Comparison of ENCODE assay signal across 21 mouse cellular contexts in the genomic region with DNA sequence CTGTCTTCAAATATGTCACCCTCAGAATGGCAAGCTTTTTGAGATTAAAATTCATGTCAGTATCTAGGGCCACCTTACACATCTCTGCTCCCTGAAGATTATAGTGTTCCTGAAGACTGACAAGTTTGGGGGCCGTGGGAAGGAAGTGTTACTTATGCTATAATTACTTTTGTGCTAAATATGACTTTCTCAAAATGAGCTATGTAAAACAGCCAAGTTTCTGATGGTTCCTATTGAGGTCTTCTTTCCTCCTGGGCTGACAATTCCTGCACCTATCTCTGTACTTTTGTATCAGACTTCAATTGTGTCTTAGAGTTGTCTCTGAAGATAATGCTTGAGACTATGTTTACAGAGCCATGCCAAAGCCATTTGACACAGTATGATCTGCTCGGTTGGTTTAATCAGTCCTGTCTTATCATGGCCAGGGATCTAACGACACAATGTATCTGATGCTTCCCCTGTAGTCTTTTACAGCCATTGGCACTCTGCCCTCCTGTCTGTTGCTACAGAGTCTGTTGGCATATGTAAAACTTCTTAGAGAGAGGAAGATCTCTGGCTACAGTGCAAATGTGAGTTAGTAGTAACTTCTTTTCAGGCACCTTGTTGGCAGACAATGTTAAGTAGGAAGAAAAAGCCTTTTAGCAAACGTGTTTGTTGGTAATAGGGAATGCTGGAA.
A peak's percentile ranks its signal among the peaks of the same experiment; 100 is the strongest.
DNase-seq lines count a peak whose midpoint lies in the region; ATAC-seq and TF ChIP-seq lines count a peak whose summit lies in the region.
"Had no signal": no experiment of that assay in that cellular context is flagged by ENCODE, and none has a peak within 500 bp of the region (broad histone marks: within the 10 kb centered on the region; RNA-seq: fewer than 3 reads in every experiment).

No protein-coding gene starts in this region.

- intact Hi-C loops in left cerebral cortex, postnatal 14 days (cut with DNase I): no loop called here

- no peaks in the 10 kb centered on the region for H3K36me3 ChIP-seq in hindbrain, postnatal 0 days (ENCODE audit: insufficient read depth, low read length)
- no peaks in the 10 kb centered on the region for H3K36me3 ChIP-seq in hindbrain, embryonic 11.5 days (ENCODE audit: control insufficient read depth, insufficient read depth, low read length)
- H3K36me3 ChIP-seq: forebrain, embryonic 12.5 days; heart, embryonic 13.5 days; midbrain, embryonic 13.5 days; neural tube, embryonic 15.5 days had no signal

- H3K9me3 ChIP-seq in hindbrain, postnatal 0 days (ENCODE audit: low read length): no peaks in the 10 kb centered on the region
- no peaks in the 10 kb centered on the region for H3K9me3 ChIP-seq in hindbrain, embryonic 11.5 days (ENCODE audit: control insufficient read depth, low read length)
- H3K9me3 ChIP-seq: forebrain, embryonic 12.5 days; heart, embryonic 13.5 days; midbrain, embryonic 13.5 days; neural tube, embryonic 15.5 days had no signal

- no peak overlapping the region for H3K9ac ChIP-seq in hindbrain, postnatal 0 days (replicated peaks; ENCODE audit: low read length)
- H3K9ac ChIP-seq in hindbrain, embryonic 11.5 days (ENCODE audit: low read depth, low read length): no peak overlapping the region
- H3K9ac ChIP-seq: forebrain, embryonic 12.5 days; heart, embryonic 13.5 days; midbrain, embryonic 13.5 days; neural tube, embryonic 15.5 days had no signal

- WGBS in hindbrain, postnatal 0 days: 51% methylated on average over 4 of the region's 4 CpGs
- WGBS in hindbrain, embryonic 11.5 days: 79% methylated on average over 4 of the region's 4 CpGs

- ATAC-seq in hindbrain, postnatal 0 days: no peak
- ATAC-seq in hindbrain, embryonic 11.5 days (ENCODE audit: low FRiP score): no peak
- ATAC-seq: inflammation-experienced regulatory T-cells, adult 6 months; midbrain, embryonic 13.5 days had no signal

- no peak overlapping the region for H3K4me3 ChIP-seq in hindbrain, postnatal 0 days (ENCODE audit: low read length)
- H3K4me3 ChIP-seq in hindbrain, embryonic 11.5 days (ENCODE audit: low read depth, low read length): no peak overlapping the region
- H3K4me3 ChIP-seq: forebrain, embryonic 12.5 days; gastrocnemius, adult 2 months; heart, embryonic 13.5 days; midbrain, embryonic 13.5 days; myocyte; neural tube, embryonic 15.5 days had no signal

- H3K4me1 ChIP-seq in hindbrain, postnatal 0 days (ENCODE audit: insufficient read depth, low read length): no peaks in the 10 kb centered on the region
- no peaks in the 10 kb centered on the region for H3K4me1 ChIP-seq in hindbrain, embryonic 11.5 days (replicated peaks; ENCODE audit: control insufficient read depth, insufficient read depth, low read length)
- H3K4me1 ChIP-seq: forebrain, embryonic 12.5 days; heart, embryonic 13.5 days; midbrain, embryonic 13.5 days; neural tube, embryonic 15.5 days had no signal

- peak; percentile 62 for DNase-seq in hindbrain, postnatal 0 days (ENCODE audit: low spot score)
- no peak for DNase-seq in hindbrain, embryonic 11.5 days (ENCODE audit: low spot score)
- DNase-seq in frontal cortex, adult 2 months (ENCODE audit: extremely low spot score in 1 of 2, low spot score in 1 of 2): peak; percentile 45 to 70
- peak; percentile 49 to 54 for DNase-seq in left cerebral cortex, postnatal 14 days (ENCODE audit: low spot score in 2 of 2)
- DNase-seq in right cerebral cortex, postnatal 4 days: peak; percentile 34
- DNase-seq in layer of hippocampus, adult 9-10 months (ENCODE audit: low spot score): no peak
- DNase-seq in kidney, postnatal 10 days: no peak
- DNase-seq: adrenal gland, postnatal 36 days; cerebellum, adult 9-11 months; gastrocnemius, adult 2 months; heart, postnatal 4 days; kidney, adult 9 months; lung, adult 18-20 months had no signal

- H3K27ac ChIP-seq in hindbrain, postnatal 0 days: no peak overlapping the region
- H3K27ac ChIP-seq in hindbrain, embryonic 11.5 days (ENCODE audit: low read depth, low read length): no peak overlapping the region
- H3K27ac ChIP-seq: forebrain, embryonic 12.5 days; gastrocnemius, adult 2 months; heart, embryonic 13.5 days; macrophage; midbrain, embryonic 13.5 days; neural tube, embryonic 15.5 days; stomach, postnatal 0 days had no signal

- no peak overlapping the region for H3K4me2 ChIP-seq in hindbrain, postnatal 0 days (ENCODE audit: low read depth, low read length)
- H3K4me2 ChIP-seq in hindbrain, embryonic 11.5 days (replicated peaks; ENCODE audit: low read depth, low read length): no peak overlapping the region
- H3K4me2 ChIP-seq: forebrain, embryonic 12.5 days; heart, embryonic 13.5 days; midbrain, embryonic 13.5 days; neural tube, embryonic 15.5 days had no signal

- no peak for TF ChIP-seq CTCF in hindbrain, postnatal 0 days (IDR thresholded peaks at IDR 0.05; ENCODE audit: low read depth)

- H3K27me3 ChIP-seq in hindbrain, postnatal 0 days (ENCODE audit: insufficient read depth, low read length): no peaks in the 10 kb centered on the region
- no peaks in the 10 kb centered on the region for H3K27me3 ChIP-seq in hindbrain, embryonic 11.5 days (ENCODE audit: control insufficient read depth, insufficient read depth, low read length)
- H3K27me3 ChIP-seq: forebrain, embryonic 12.5 days; heart, embryonic 13.5 days; midbrain, embryonic 13.5 days; neural tube, embryonic 15.5 days had no signal

Comparison
In these comparisons a context has a peak if more than half of its experiments do, and no peak if none do; other contexts are left out.
1. DNase-seq: peak in hindbrain, postnatal 0 days (single experiment), frontal cortex, adult 2 months (2 of 2), left cerebral cortex, postnatal 14 days (2 of 2) and right cerebral cortex, postnatal 4 days (single experiment); none in hindbrain, embryonic 11.5 days (single experiment), layer of hippocampus, adult 9-10 months (single experiment) and kidney, postnatal 10 days (single experiment).